Mouse (Mus musculus): Measurements from ENCODE around the gene St3gal4.

Gene St3gal4

GRCm38 (mm10) chr9:35048449-35048848 is 70.6 kb downstream of the St3gal4 start:
- no peak for DNase-seq (ENCODE audit: low read depth, low spot score)

GRCm38 (mm10) chr9:35045756-35046155 is 73.3 kb downstream of the St3gal4 start:
- no peak for DNase-seq (ENCODE audit: low read depth, low spot score)

GRCm38 (mm10) chr9:35045031-35045531 is 74.0 kb downstream of the St3gal4 start:
- DNase-seq (ENCODE audit: low read depth, low spot score) = no peak

- DNase-seq (ENCODE audit: low read depth, low spot score) = peak; percentile 59
Measured at GRCm38 (mm10) chr9:35044458-35044857, 74.6 kb downstream of the St3gal4 start.

- DNase-seq (ENCODE audit: low read depth, low spot score) = no peak
Measured at GRCm38 (mm10) chr9:35043619-35044018, 75.4 kb downstream of the St3gal4 start.

GRCm38 (mm10) chr9:35041493-35041892 is 77.6 kb downstream of the St3gal4 start:
- DNase-seq (ENCODE audit: low read depth, low spot score) = peak; percentile 73

GRCm38 (mm10) chr9:35039846-35040245 is 79.2 kb downstream of the St3gal4 start:
- no peak for DNase-seq (ENCODE audit: low read depth, low spot score)

- no peak for DNase-seq (ENCODE audit: low read depth, low spot score)
Measured at GRCm38 (mm10) chr9:35038922-35039586, 80.0 kb downstream of the St3gal4 start.

GRCm38 (mm10) chr9:35035074-35035473 is 84.0 kb downstream of the St3gal4 start:
- DNase-seq (ENCODE audit: low read depth, low spot score) = peak; percentile 49

GRCm38 (mm10) chr9:35032457-35032856 is 86.6 kb downstream of the St3gal4 start:
- no peak for DNase-seq (ENCODE audit: low read depth, low spot score)

GRCm38 (mm10) chr9:35030823-35031222 is 88.2 kb downstream of the St3gal4 start:
- no peak for DNase-seq (ENCODE audit: low read depth, low spot score)

GRCm38 (mm10) chr9:35027382-35027997 is 91.6 kb downstream of the St3gal4 start:
- no peak for DNase-seq (ENCODE audit: low read depth, low spot score)

- no peak for DNase-seq (ENCODE audit: low read depth, low spot score)
Measured at GRCm38 (mm10) chr9:35026897-35027311, 92.2 kb downstream of the St3gal4 start.

- no peak for DNase-seq (ENCODE audit: low read depth, low spot score)
Measured at GRCm38 (mm10) chr9:35026311-35026710, 92.8 kb downstream of the St3gal4 start.

- DNase-seq (ENCODE audit: low read depth, low spot score) = no peak
Measured at GRCm38 (mm10) chr9:35024591-35025496, 94.2 kb downstream of the St3gal4 start.

- DNase-seq (ENCODE audit: low read depth, low spot score) = no peak
Measured at GRCm38 (mm10) chr9:35021744-35022143, 97.3 kb downstream of the St3gal4 start.

- DNase-seq (ENCODE audit: low read depth, low spot score) = no peak
Measured at GRCm38 (mm10) chr9:35020015-35020653, 98.9 kb downstream of the St3gal4 start.

GRCm38 (mm10) chr9:35019372-35019771 is 99.7 kb downstream of the St3gal4 start:
- DNase-seq (ENCODE audit: low read depth, low spot score) = peak; percentile 68

GRCm38 (mm10) chr9:35018056-35018455 is 101.0 kb downstream of the St3gal4 start:
- no peak for DNase-seq (ENCODE audit: low read depth, low spot score)

GRCm38 (mm10) chr9:35017563-35017962 is 101.5 kb downstream of the St3gal4 start:
- DNase-seq (ENCODE audit: low read depth, low spot score) = no peak

- DNase-seq (ENCODE audit: low read depth, low spot score) = peak; percentile 65
Measured at GRCm38 (mm10) chr9:35016762-35017161, 102.3 kb downstream of the St3gal4 start.
